Mouse (Mus musculus): Measurements from ENCODE around the gene Ophn1.

- no peak for TF ChIP-seq CTCF (IDR thresholded peaks at IDR 0.05; ENCODE audit: control insufficient read depth, insufficient read depth, insufficient replicate concordance, low read depth, low read length)
- no peak for TF ChIP-seq POLR2A (IDR thresholded peaks at IDR 0.05; ENCODE audit: control insufficient read depth, low read depth, low read length)
Measured at GRCm38 (mm10) chrX:98651431-98651830, 239.4 kb downstream of the Ophn1 start.

All from testis, adult 2 months (tissue).